Mouse (Mus musculus) bone marrow, adult 2 months (tissue): ENCODE results near the gene Upf2.
"Not testable (repeated sequence)": the region's sequence is repeated elsewhere in the genome, so short reads cannot be mapped to it uniquely, and the experiment has no call there.

Source experiments
- CTCF ChIP-seq: fragments of 200-500 bp; IDR thresholded peaks from 2 replicates; pipeline ENCODE4 v1.5.1; 2011; ENCODE audit warnings: low read length, control low read depth; ENCODE audit not compliant: control insufficient read depth, insufficient read depth
- POLR2A ChIP-seq: fragments of 200-500 bp; IDR thresholded peaks from 2 replicates; pipeline ENCODE4 v1.6.1; 2011; ENCODE audit warnings: low read depth, mild to moderate bottlenecking, control low read depth, low read length, borderline replicate concordance; ENCODE audit not compliant: control insufficient read depth

DNA sequence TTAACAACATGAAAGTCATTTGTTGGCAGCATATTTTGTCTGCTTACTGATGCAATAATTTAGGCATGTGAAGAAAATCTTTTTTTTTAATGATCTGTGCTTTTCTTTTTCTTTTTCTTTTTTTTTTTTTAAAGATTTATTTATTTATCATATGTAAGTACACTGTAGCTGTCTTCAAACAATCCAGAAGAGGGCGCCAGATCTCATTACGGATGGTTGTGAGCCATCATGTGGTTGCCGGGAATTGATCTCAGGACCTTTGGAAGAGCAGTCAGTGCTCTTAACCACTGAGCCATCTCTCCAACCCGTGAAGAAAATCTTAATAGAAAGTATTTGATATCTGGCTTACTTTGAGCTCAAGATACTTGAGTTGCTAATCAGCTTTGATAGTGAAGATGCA is 12.5 kb downstream of the Upf2 start:
- TF ChIP-seq POLR2A, CTCF: not testable (repeated sequence)
